Mouse (Mus musculus): ENCODE data around the gene Rnpep. TPM values are rescaled to one million over a fixed set of nuclear protein-coding genes. Genes with fewer than 3 reads are reported as not detected.
A peak's percentile ranks its signal among the peaks of the same experiment; 100 is the strongest.

Rnpep gene
- polyA plus RNA-seq (2016; fragmentation: Nextera tagmentation; extraction: Ambion mirVana) = 97.4 and 103 TPM in 2 replicates

GRCm38 (mm10) chr1:135283826-135284291, at the start of gene Rnpep:
TSS of gene Rnpep (minus strand) at chr1:135284084.
- H3K27ac ChIP-seq = peak within 1 kb of the TSS; percentile 92
- no peaks in the 10 kb centered on the region for H3K27me3 ChIP-seq
- H3K9ac ChIP-seq (replicated peaks) = peak within 1 kb of the TSS; percentile 90
- peak within 1 kb of the TSS; percentile 74 for H3K4me2 ChIP-seq
- H3K36me3 ChIP-seq = peaks cover 11% of the 10 kb centered on the region
- 0 out of 2 replicates have a peak, but pooled peaks cover 18% of the 10 kb centered on the region for H3K4me1 ChIP-seq (replicated peaks)
- no peaks in the 10 kb centered on the region for H3K9me3 ChIP-seq
- peak; percentile 82 for ATAC-seq (ENCODE audit: insufficient number of reproducible peaks, insufficient read depth, low FRiP score, low TSS enrichment, low read depth)
- peak within 1 kb of the TSS; percentile 81 for H3K4me3 ChIP-seq (replicated peaks)
- WGBS = under 1% methylated on average over 39 of the region's 39 CpGs

- Histone ChIP-seq H3K4me3 (replicated peaks) (no peak overlapping the region), H3K36me3 (no peaks in the 10 kb centered on the region), H3K9me3 (no peaks in the 10 kb centered on the region), H3K4me1 (replicated peaks) (peaks cover 5% of the 10 kb centered on the region; the same call in 1 of the 2 replicates), H3K27ac (no peak overlapping the region), H3K27me3 (peaks cover 4% of the 10 kb centered on the region; the same call in 1 of the 2 replicates), H3K9ac (replicated peaks) (no peak overlapping the region), H3K4me2 (no peak overlapping the region)
- 64% methylated on average over 6 of the region's 6 CpGs for WGBS
- no peak for ATAC-seq (ENCODE audit: insufficient number of reproducible peaks, insufficient read depth, low FRiP score, low TSS enrichment, low read depth)
Observed at GRCm38 (mm10) chr1:135330578-135330977, 46.7 kb upstream of the Rnpep start.

GRCm38 (mm10) chr1:135328368-135328767, 44.5 kb upstream of the Rnpep start:
- WGBS = 60% methylated on average over 5 of the region's 5 CpGs
- no peak for ATAC-seq (ENCODE audit: insufficient number of reproducible peaks, insufficient read depth, low FRiP score, low TSS enrichment, low read depth)
- peaks cover 21% of the 10 kb centered on the region for H3K4me1 ChIP-seq (replicated peaks)
- H3K9ac ChIP-seq (replicated peaks) = no peak overlapping the region
- peaks cover 4% of the 10 kb centered on the region; the same call in 1 of the 2 replicates for H3K27me3 ChIP-seq
- H3K4me3 ChIP-seq (replicated peaks) = no peak overlapping the region
- H3K9me3 ChIP-seq = no peaks in the 10 kb centered on the region
- no peak overlapping the region for H3K27ac ChIP-seq
- H3K4me2 ChIP-seq = no peak overlapping the region
- no peaks in the 10 kb centered on the region for H3K36me3 ChIP-seq

GRCm38 (mm10) chr1:135325934-135326333, 42.0 kb upstream of the Rnpep start:
- Histone ChIP-seq H3K9me3 (no peaks in the 10 kb centered on the region), H3K9ac (replicated peaks) (no peak overlapping the region), H3K36me3 (no peaks in the 10 kb centered on the region), H3K4me1 (replicated peaks) (peaks cover 21% of the 10 kb centered on the region), H3K27me3 (peaks cover 15% of the 10 kb centered on the region), H3K4me2 (no peak overlapping the region), H3K4me3 (replicated peaks) (no peak overlapping the region), H3K27ac (no peak overlapping the region)
- 82% methylated on average over 2 of the region's 2 CpGs for WGBS
- no peak for ATAC-seq (ENCODE audit: insufficient number of reproducible peaks, insufficient read depth, low FRiP score, low TSS enrichment, low read depth)

- H3K36me3 ChIP-seq = no peaks in the 10 kb centered on the region
- 14% methylated on average over 8 of the region's 8 CpGs for WGBS
- peak within 1 kb of the TSS; percentile 62 for H3K27ac ChIP-seq
- peak within 1 kb of the TSS; percentile 51 for H3K4me2 ChIP-seq
- H3K9ac ChIP-seq (replicated peaks) = peak within 1 kb of the TSS; percentile 34; the same call in 1 of the 2 replicates
- H3K4me3 ChIP-seq (replicated peaks) = peak within 1 kb of the TSS; percentile 19
- no peaks in the 10 kb centered on the region for H3K9me3 ChIP-seq
- H3K27me3 ChIP-seq = peaks cover 11% of the 10 kb centered on the region; the same call in 1 of the 2 replicates
- peak; percentile 86 for ATAC-seq (ENCODE audit: insufficient number of reproducible peaks, insufficient read depth, low FRiP score, low TSS enrichment, low read depth)
- H3K4me1 ChIP-seq (replicated peaks) = peaks cover 21% of the 10 kb centered on the region
Observed at GRCm38 (mm10) chr1:135324571-135324970, 40.7 kb upstream of the Rnpep start, which contains the start of gene Lmod1. TSS of gene Lmod1 (plus strand) at chr1:135324807.

- Histone ChIP-seq H3K27ac (no peak overlapping the region), H3K9me3 (no peaks in the 10 kb centered on the region), H3K27me3 (peaks cover 11% of the 10 kb centered on the region; the same call in 1 of the 2 replicates), H3K4me1 (replicated peaks) (peaks cover 17% of the 10 kb centered on the region), H3K4me3 (replicated peaks) (no peak overlapping the region), H3K36me3 (no peaks in the 10 kb centered on the region), H3K9ac (replicated peaks) (no peak overlapping the region), H3K4me2 (no peak overlapping the region)
- ATAC-seq (ENCODE audit: insufficient number of reproducible peaks, insufficient read depth, low FRiP score, low TSS enrichment, low read depth) = no peak
- 80% methylated on average over 7 of the region's 7 CpGs for WGBS
Observed at GRCm38 (mm10) chr1:135323367-135323901, 39.5 kb upstream of the Rnpep start.

- peak within 1 kb of the TSS; percentile 88 for H3K4me3 ChIP-seq (replicated peaks)
- ATAC-seq (ENCODE audit: insufficient number of reproducible peaks, insufficient read depth, low FRiP score, low TSS enrichment, low read depth) = peak; percentile 97
- H3K9ac ChIP-seq (replicated peaks) = peak within 1 kb of the TSS; percentile 96
- WGBS = under 1% methylated on average over 51 of the region's 51 CpGs
- peaks cover 26% of the 10 kb centered on the region for H3K36me3 ChIP-seq
- peak within 1 kb of the TSS; percentile 87 for H3K4me2 ChIP-seq
- H3K27me3 ChIP-seq = no peaks in the 10 kb centered on the region
- peak within 1 kb of the TSS; percentile 90 for H3K27ac ChIP-seq
- H3K9me3 ChIP-seq = no peaks in the 10 kb centered on the region
- H3K4me1 ChIP-seq (replicated peaks) = peaks cover 17% of the 10 kb centered on the region
Observed at GRCm38 (mm10) chr1:135313284-135314031, 29.6 kb upstream of the Rnpep start, which contains the start of gene Timm17a. TSS of gene Timm17a (minus strand) at chr1:135313778.

- no peaks in the 10 kb centered on the region for H3K27me3 ChIP-seq
- H3K9me3 ChIP-seq = no peaks in the 10 kb centered on the region
- peaks cover 17% of the 10 kb centered on the region for H3K4me1 ChIP-seq (replicated peaks)
- no peak for ATAC-seq (ENCODE audit: insufficient number of reproducible peaks, insufficient read depth, low FRiP score, low TSS enrichment, low read depth)
- H3K36me3 ChIP-seq = peaks cover 38% of the 10 kb centered on the region
- H3K9ac ChIP-seq (replicated peaks) = peak overlapping the region; percentile 96; the same call in 1 of the 2 replicates
- H3K4me3 ChIP-seq (replicated peaks) = peak overlapping the region; percentile 88
- H3K27ac ChIP-seq = no peak overlapping the region
- peak overlapping the region; percentile 87 for H3K4me2 ChIP-seq
- WGBS = 93% methylated on average over 4 of the region's 4 CpGs
Observed at GRCm38 (mm10) chr1:135312201-135312600, 28.3 kb upstream of the Rnpep start.

- Histone ChIP-seq H3K4me3 (replicated peaks) (no peak overlapping the region), H3K9ac (replicated peaks) (no peak overlapping the region), H3K4me2 (no peak overlapping the region), H3K4me1 (replicated peaks) (peaks cover 17% of the 10 kb centered on the region), H3K27me3 (no peaks in the 10 kb centered on the region), H3K36me3 (peaks cover 47% of the 10 kb centered on the region), H3K9me3 (no peaks in the 10 kb centered on the region), H3K27ac (no peak overlapping the region)
- WGBS = 71% methylated on average over 6 of the region's 6 CpGs
- no peak for ATAC-seq (ENCODE audit: insufficient number of reproducible peaks, insufficient read depth, low FRiP score, low TSS enrichment, low read depth)
Observed at GRCm38 (mm10) chr1:135311356-135311755, 27.5 kb upstream of the Rnpep start.

- ATAC-seq (ENCODE audit: insufficient number of reproducible peaks, insufficient read depth, low FRiP score, low TSS enrichment, low read depth) = no peak
- WGBS = 81% methylated on average over 5 of the region's 5 CpGs
- no peaks in the 10 kb centered on the region for H3K27me3 ChIP-seq
Observed at GRCm38 (mm10) chr1:135290908-135291307, 7.0 kb upstream of the Rnpep start.

GRCm38 (mm10) chr1:135286311-135286710, 2.4 kb upstream of the Rnpep start:
- Histone ChIP-seq H3K4me3 (replicated peaks) (no peak overlapping the region), H3K4me2 (no peak overlapping the region), H3K27ac (no peak overlapping the region), H3K9me3 (no peaks in the 10 kb centered on the region), H3K36me3 (no peaks in the 10 kb centered on the region; the same call in 1 of the 2 replicates), H3K27me3 (no peaks in the 10 kb centered on the region), H3K9ac (replicated peaks) (no peak overlapping the region), H3K4me1 (replicated peaks) (0 out of 2 replicates have a peak, but pooled peaks cover 18% of the 10 kb centered on the region)
- WGBS = 65% methylated on average over 2 of the region's 2 CpGs
- no peak for ATAC-seq (ENCODE audit: insufficient number of reproducible peaks, insufficient read depth, low FRiP score, low TSS enrichment, low read depth)

More at GRCm38 (mm10) chr1:135290908-135291307, 7.0 kb upstream of the Rnpep start:
- H3K9ac ChIP-seq (replicated peaks) = no peak overlapping the region
- no peak overlapping the region for H3K4me3 ChIP-seq (replicated peaks)
- no peaks in the 10 kb centered on the region for H3K9me3 ChIP-seq
- H3K27ac ChIP-seq = no peak overlapping the region
- no peaks in the 10 kb centered on the region for H3K4me1 ChIP-seq (replicated peaks)
- H3K4me2 ChIP-seq = no peak overlapping the region
- H3K36me3 ChIP-seq = peaks cover 14% of the 10 kb centered on the region

All from limb, embryonic 12.5 days (tissue).